Mouse (Mus musculus) liver, adult 2 months (tissue): ENCODE measurements at regions not wholly inside any gene's neighbourhood (a gene's known extent, or its start where the extent isn't known, plus 50 kb on each side); places are given as distances from the start of the nearest gene placed in this dataset.

Source experiments
- DNase-seq: peaks from one replicate; pipeline ENCODE4 v3.0.0-alpha.2; 2011; ENCODE audit warnings: low read depth, low spot score; ENCODE audit errors: extremely low read depth
- H3K27ac ChIP-seq: fragments of 200-500 bp; replicated peaks from 2 replicates; pipeline ENCODE4 v1.5.1; 2012; ENCODE audit warnings: low read depth, mild to moderate bottlenecking, control low read depth, inconsistent platforms, low read length; ENCODE audit not compliant: insufficient read depth
- H3K27me3 ChIP-seq: fragments of 200-500 bp; 2 replicates; pipeline ENCODE4 v1.6.1; 2012; ENCODE audit warnings: mild to moderate bottlenecking, moderate library complexity, low read length, inconsistent platforms; ENCODE audit not compliant: control insufficient read depth, insufficient read depth
- H3K36me3 ChIP-seq: fragments of 200-500 bp; 2 replicates; pipeline ENCODE4 v1.6.1; 2012; ENCODE audit warnings: low read length, inconsistent platforms; ENCODE audit not compliant: control insufficient read depth, insufficient read depth
- H3K4me1 ChIP-seq: fragments of 200-500 bp; 2 replicates; pipeline ENCODE4 v1.6.1; 2011; ENCODE audit warnings: low read length; ENCODE audit not compliant: control insufficient read depth, insufficient read depth
- H3K4me3 ChIP-seq: fragments of 200-500 bp; 2 replicates; pipeline ENCODE4 v1.5.1; 2011; ENCODE audit warnings: low read depth, mild to moderate bottlenecking, control low read depth, low read length, moderate library complexity; ENCODE audit not compliant: insufficient read depth
- H3K79me2 ChIP-seq: fragments of 200-500 bp; 2 replicates; pipeline ENCODE4 v1.6.1; 2012; ENCODE audit warnings: inconsistent platforms, mild to moderate bottlenecking, low read length, moderate library complexity; ENCODE audit not compliant: control insufficient read depth, insufficient read depth
- H3K9ac ChIP-seq: fragments of 200-500 bp; 2 replicates; pipeline ENCODE4 v1.6.1; 2012; ENCODE audit warnings: low read depth, mild to moderate bottlenecking, control low read depth, inconsistent platforms, low read length
- CTCF ChIP-seq: fragments of 200-500 bp; IDR thresholded peaks from 2 replicates; pipeline ENCODE4 v1.5.1; 2011; ENCODE audit warnings: low read depth, low read length, control low read depth
- POLR2A ChIP-seq: fragments of 200-500 bp; IDR thresholded peaks from 2 replicates; pipeline ENCODE4 v1.6.1; 2011; ENCODE audit warnings: low read length, control low read depth; ENCODE audit not compliant: insufficient read depth; ENCODE audit errors: extremely low read depth
- WGBS: fragments of 180-500 bp; shearing (Covaris S2); methylation state at CpG from one replicate; pipeline ENCODE4 v1.1.7; 2018; 5-methylcytosine and 5-hydroxymethylcytosine counted together

- Histone ChIP-seq H3K27me3 (no peaks in the 10 kb centered on the region), H3K79me2 (no peaks in the 10 kb centered on the region), H3K4me1 (no peaks in the 10 kb centered on the region), H3K9ac (no peak overlapping the region), H3K36me3 (no peaks in the 10 kb centered on the region), H3K4me3 (no peak overlapping the region), H3K27ac (no peak overlapping the region)
- TF ChIP-seq POLR2A (no peak), CTCF (no peak)
- no peak for DNase-seq
These were observed 523.6 kb downstream of the Prdm13 start for GRCm38 (mm10) chr4:21162124-21162523.

GRCm38 (mm10) chr4:21125892-21126291, 559.9 kb downstream of the Prdm13 start:
- Histone ChIP-seq H3K27ac (no peak overlapping the region), H3K79me2 (no peaks in the 10 kb centered on the region), H3K27me3 (no peaks in the 10 kb centered on the region), H3K36me3 (no peaks in the 10 kb centered on the region), H3K9ac (no peak overlapping the region), H3K4me3 (no peak overlapping the region), H3K4me1 (no peaks in the 10 kb centered on the region)
- TF ChIP-seq CTCF = no peak
- no peak for TF ChIP-seq POLR2A
- no peak for DNase-seq
- 78% methylated on average over 1 of the region's 1 CpGs for WGBS

- 81% methylated on average over 1 of the region's 1 CpGs for WGBS
- Histone ChIP-seq H3K36me3 (no peaks in the 10 kb centered on the region), H3K4me1 (no peaks in the 10 kb centered on the region), H3K4me3 (no peak overlapping the region), H3K9ac (no peak overlapping the region), H3K27me3 (no peaks in the 10 kb centered on the region), H3K27ac (no peak overlapping the region), H3K79me2 (no peaks in the 10 kb centered on the region)
- no peak for DNase-seq
- no peak for TF ChIP-seq POLR2A
- no peak for TF ChIP-seq CTCF
These were observed 590.0 kb downstream of the Prdm13 start for GRCm38 (mm10) chr4:21095741-21096140.

GRCm38 (mm10) chr4:21070198-21070785, 615.5 kb downstream of the Prdm13 start:
- Histone ChIP-seq H3K27me3 (no peaks in the 10 kb centered on the region), H3K79me2 (no peaks in the 10 kb centered on the region), H3K9ac (no peak overlapping the region), H3K4me3 (no peak overlapping the region), H3K4me1 (no peaks in the 10 kb centered on the region), H3K27ac (no peak overlapping the region), H3K36me3 (no peaks in the 10 kb centered on the region)
- no peak for TF ChIP-seq CTCF
- no peak for TF ChIP-seq POLR2A
- WGBS = 88% methylated on average over 3 of the region's 3 CpGs
- no peak for DNase-seq
